Mouse (Mus musculus) left cerebral cortex, adult 11 months (tissue): ENCODE measurements at regions not wholly inside any gene's neighbourhood (a gene's known extent, or its start where the extent isn't known, plus 50 kb on each side); places are given as distances from the start of the nearest gene placed in this dataset.

Source experiments
- DNase-seq: peaks from one replicate; pipeline ENCODE4 v3.0.0; 2022; ENCODE audit warnings: low spot score

- no peak for DNase-seq
Measured at GRCm38 (mm10) chr7:82921722-82922121, 54.6 kb downstream of the Mex3b start.

- peak; percentile 77 for DNase-seq
Measured at GRCm38 (mm10) chr7:82923220-82924071, 56.3 kb downstream of the Mex3b start.

- no peak for DNase-seq
Measured at GRCm38 (mm10) chr7:82924092-82924491, 57.0 kb downstream of the Mex3b start.

- DNase-seq, result no peak
Measured at GRCm38 (mm10) chr7:82938311-82938710, 71.2 kb downstream of the Mex3b start.

- no peak for DNase-seq
Measured at GRCm38 (mm10) chr7:82939536-82939935, 72.4 kb downstream of the Mex3b start.

- DNase-seq, result peak; percentile 22
Measured at GRCm38 (mm10) chr7:82943376-82943775, 76.2 kb downstream of the Mex3b start.

GRCm38 (mm10) chr7:82943797-82944196 lies 76.7 kb downstream of the Mex3b start:
- no peak for DNase-seq

- DNase-seq, result no peak
Measured at GRCm38 (mm10) chr7:82949372-82949771, 82.2 kb downstream of the Mex3b start.

GRCm38 (mm10) chr7:82957208-82957977 lies 90.3 kb downstream of the Mex3b start:
- no peak for DNase-seq

GRCm38 (mm10) chr7:82970599-82970998 lies 103.5 kb downstream of the Mex3b start:
- DNase-seq, result no peak

GRCm38 (mm10) chr7:82971244-82971643 lies 104.1 kb downstream of the Mex3b start:
- DNase-seq, result no peak

- DNase-seq, result no peak
Measured at GRCm38 (mm10) chr7:82972214-82973006, 105.3 kb downstream of the Mex3b start.

GRCm38 (mm10) chr7:82990708-82991107 lies 123.6 kb downstream of the Mex3b start:
- DNase-seq, result no peak

- DNase-seq, result peak; percentile 47
Measured at GRCm38 (mm10) chr7:82993136-82993535, 126.0 kb downstream of the Mex3b start.

- DNase-seq, result no peak
Measured at GRCm38 (mm10) chr7:82998848-82999247, 131.7 kb downstream of the Mex3b start.

GRCm38 (mm10) chr7:83007540-83007939 lies 140.4 kb downstream of the Mex3b start:
- DNase-seq, result no peak

- DNase-seq, result no peak
Measured at GRCm38 (mm10) chr7:83012145-83012544, 145.0 kb downstream of the Mex3b start.

- no peak for DNase-seq
Measured at GRCm38 (mm10) chr7:83014725-83015690, 147.9 kb downstream of the Mex3b start.

GRCm38 (mm10) chr7:83015756-83016155 lies 148.6 kb downstream of the Mex3b start:
- DNase-seq, result no peak

GRCm38 (mm10) chr7:83016566-83016965 lies 149.4 kb downstream of the Mex3b start:
- DNase-seq, result peak; percentile 30

- DNase-seq, result no peak
Measured at GRCm38 (mm10) chr7:83020584-83020983, 153.5 kb downstream of the Mex3b start.
